Mouse (Mus musculus) forebrain, postnatal 0 days (tissue): Measurements from ENCODE around the gene Lrrc20. TPM values are rescaled to one million over a fixed set of nuclear protein-coding genes. Genes with fewer than 3 reads are reported as not detected.

Experiments
- ATAC-seq: fragments of 200-750 bp; cut with Nextera tagmentation; 2 replicates; pipeline ENCODE4 v1.8.0; 2017; ENCODE audit warnings: mild to moderate bottlenecking, moderate library complexity
- DNase-seq: peaks from one replicate; pipeline ENCODE4 v3.0.0-alpha.2; 2015
- H3K27ac ChIP-seq: fragments of 300-500 bp; sonication (generic); 2 replicates; pipeline ENCODE4 v1.5.1; 2014; ENCODE audit warnings: low read depth, mild to moderate bottlenecking, antibody characterized with exemption, low read length, moderate library complexity, mixed read lengths
- H3K27me3 ChIP-seq: fragments of 300-500 bp; sonication (generic); 2 replicates; pipeline ENCODE4 v1.6.1; 2014; ENCODE audit warnings: mild to moderate bottlenecking, low read length, mixed read lengths; ENCODE audit not compliant: insufficient read depth
- H3K36me3 ChIP-seq: fragments of 300-500 bp; sonication (generic); 2 replicates; pipeline ENCODE4 v1.6.1; 2014; ENCODE audit warnings: mild to moderate bottlenecking, moderate library complexity; ENCODE audit not compliant: insufficient read depth
- H3K4me1 ChIP-seq: fragments of 300-500 bp; sonication (generic); 2 replicates; pipeline ENCODE4 v1.6.1; 2014; ENCODE audit warnings: antibody characterized with exemption; ENCODE audit not compliant: insufficient read depth
- H3K4me2 ChIP-seq: fragments of 300-500 bp; sonication (generic); 2 replicates; pipeline ENCODE4 v1.6.1; 2014; ENCODE audit warnings: low read depth, mild to moderate bottlenecking, moderate library complexity
- H3K4me3 ChIP-seq: fragments of 300-500 bp; sonication (generic); 2 replicates; pipeline ENCODE4 v1.5.1; 2014; ENCODE audit warnings: low read depth, low read length, mixed read lengths
- H3K9ac ChIP-seq: fragments of 300-500 bp; sonication (generic); 2 replicates; pipeline ENCODE4 v1.6.1; 2014; ENCODE audit warnings: mild to moderate bottlenecking
- H3K9me3 ChIP-seq: fragments of 300-500 bp; sonication (generic); 2 replicates; pipeline ENCODE4 v1.6.1; 2016; ENCODE audit warnings: low read length
- CTCF ChIP-seq: sonication (generic); IDR thresholded peaks from 2 replicates; pipeline ENCODE4 v1.5.1; 2016; ENCODE audit warnings: antibody characterized with exemption, control low read depth, low read depth
- WGBS: fragments of 180-500 bp; shearing (Covaris S2); extraction: QIAGEN DNeasy Blood & Tissue Kit; methylation state at CpG from one replicate; pipeline ENCODE4 v1.1.7; 2014; 5-methylcytosine and 5-hydroxymethylcytosine counted together
- polyA plus RNA-seq: library from polyadenylated mRNA; unstranded; fragments of >200 nt; fragmentation: Nextera tagmentation; extraction: Ambion mirVana; gene quantifications from 2 replicates; pipeline ENCODE4 v1.2.1, GENCODE M21; 2015
- total RNA-seq: library from RNA; depleted of rRNA; stranded (reverse); fragments of >200 nt; gene quantifications from 2 replicates; pipeline ENCODE4 v1.2.3, GENCODE M21; 2014; rRNA removed

Gene Lrrc20
- total and polyA plus RNA-seq, 2 experiments from 2014 or later: 15.9 to 19.5 TPM

DNA sequence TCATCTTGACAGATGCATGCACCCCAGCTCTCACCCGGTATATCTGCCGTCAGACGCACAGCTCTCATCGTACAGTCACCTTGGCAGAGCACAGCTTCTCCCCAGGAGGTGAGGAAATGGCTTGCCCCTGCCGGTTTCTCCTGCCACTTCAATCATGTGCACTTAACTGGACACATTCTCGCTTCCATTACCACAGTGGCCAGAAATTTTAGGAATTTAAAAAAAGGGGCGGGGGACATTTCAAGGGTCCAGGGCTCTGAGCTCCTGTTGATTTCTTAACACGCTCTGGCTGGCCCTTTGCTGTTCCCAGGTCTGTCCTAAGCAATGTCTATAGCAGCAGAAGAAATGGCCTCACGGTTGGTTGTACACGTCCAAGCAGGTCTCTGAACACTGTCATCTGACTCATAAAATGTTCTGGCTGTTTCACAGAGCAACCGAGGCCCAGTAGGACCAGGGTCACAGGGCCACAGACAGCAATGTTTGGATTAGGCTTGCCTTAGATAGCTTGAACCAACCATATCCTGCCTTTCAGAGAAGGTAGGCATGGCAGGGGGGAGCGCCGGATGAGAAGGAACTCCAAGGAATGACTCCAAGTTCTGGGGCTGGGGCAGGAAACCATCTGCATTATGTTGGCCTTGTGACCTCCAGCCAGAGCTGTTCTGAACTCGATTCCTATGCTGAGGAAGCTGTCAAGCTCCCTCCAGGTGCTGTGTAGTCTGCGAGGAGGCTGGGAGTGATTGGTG lies 151.8 kb downstream of the Lrrc20 start:
- no peak overlapping the region for H3K4me3 ChIP-seq
- DNase-seq (no peak), ATAC-seq (no peak)
- H3K36me3 ChIP-seq: no peaks in the 10 kb centered on the region
- no peak for TF ChIP-seq CTCF
- no peak overlapping the region for H3K9ac ChIP-seq
- no peaks in the 10 kb centered on the region; the same call in 1 of the 2 replicates for H3K4me1 ChIP-seq
- WGBS: 77% methylated on average over 15 of the region's 15 CpGs
- peaks cover 13% of the 10 kb centered on the region for H3K27me3 ChIP-seq
- H3K9me3 ChIP-seq: no peaks in the 10 kb centered on the region
- no peak overlapping the region for H3K27ac ChIP-seq
- H3K4me2 ChIP-seq: no peak overlapping the region

DNA sequence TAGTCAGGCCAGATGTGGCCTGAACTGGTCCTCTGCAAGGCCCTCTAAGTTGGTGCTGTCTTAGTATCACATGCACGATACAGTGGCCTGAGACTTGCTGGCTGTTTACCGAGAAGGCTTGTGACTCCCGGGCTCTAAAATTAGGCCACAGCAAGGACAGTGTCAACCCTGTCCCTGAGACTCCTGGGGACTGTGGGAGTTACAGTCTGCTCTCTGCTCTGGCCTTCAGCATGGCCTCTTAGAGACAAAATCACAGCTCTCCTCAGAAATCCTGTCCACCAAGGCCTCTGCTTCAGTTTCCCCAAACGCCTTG lies 152.3 kb downstream of the Lrrc20 start:
- Histone ChIP-seq H3K4me2 (no peak overlapping the region), H3K27ac (no peak overlapping the region), H3K36me3 (no peaks in the 10 kb centered on the region), H3K9me3 (no peaks in the 10 kb centered on the region), H3K4me3 (no peak overlapping the region), H3K4me1 (no peaks in the 10 kb centered on the region; the same call in 1 of the 2 replicates), H3K27me3 (peaks cover 13% of the 10 kb centered on the region), H3K9ac (no peak overlapping the region)
- no peak for DNase-seq
- WGBS: 91% methylated on average over 4 of the region's 4 CpGs
- ATAC-seq: no peak
- TF ChIP-seq CTCF: no peak

Other genes starting within 250 kb of the Lrrc20 start
- gene Adamts14, start 202.4 kb upstream of the Lrrc20 start, total RNA-seq: 0.54 and 1.0 TPM in 2 replicates
- 0.18 and 0.22 TPM in 2 replicates for gene Adamts14, start 202.4 kb upstream of the Lrrc20 start, polyA plus RNA-seq
- not detected in 2 replicates for gene Prf1, start 178.0 kb upstream of the Lrrc20 start, total RNA-seq
- gene Prf1, start 178.0 kb upstream of the Lrrc20 start, polyA plus RNA-seq: not detected in 2 replicates
- 20.2 and 23.7 TPM in 2 replicates for gene Pald1, start 92.3 kb upstream of the Lrrc20 start, total RNA-seq
- gene Pald1, start 92.3 kb upstream of the Lrrc20 start, polyA plus RNA-seq: 12.4 and 14.4 TPM in 2 replicates
- gene Nodal, start 57.8 kb upstream of the Lrrc20 start, total RNA-seq: 0.54 TPM in 1 of 2 replicates, not detected in the other
- gene Nodal, start 57.8 kb upstream of the Lrrc20 start, polyA plus RNA-seq: 0.13 and 0.16 TPM in 2 replicates
- 14.6 and 18.6 TPM in 2 replicates for gene Eif4ebp2, start 23.1 kb upstream of the Lrrc20 start, total RNA-seq
- 42.3 and 49.1 TPM in 2 replicates for gene Eif4ebp2, start 23.1 kb upstream of the Lrrc20 start, polyA plus RNA-seq
- gene Npffr1, start 119.7 kb downstream of the Lrrc20 start, total RNA-seq: 2.8 and 3.7 TPM in 2 replicates
- 1.3 and 2.2 TPM in 2 replicates for gene Npffr1, start 119.7 kb downstream of the Lrrc20 start, polyA plus RNA-seq
- gene Ppa1, start 172.8 kb downstream of the Lrrc20 start, total RNA-seq: 137 and 157 TPM in 2 replicates
- 201 and 219 TPM in 2 replicates for gene Ppa1, start 172.8 kb downstream of the Lrrc20 start, polyA plus RNA-seq
- gene Sar1a, start 204.5 kb downstream of the Lrrc20 start, total RNA-seq: 188 and 221 TPM in 2 replicates
- gene Sar1a, start 204.5 kb downstream of the Lrrc20 start, polyA plus RNA-seq: 208 and 213 TPM in 2 replicates
- gene Tysnd1, start 219.7 kb downstream of the Lrrc20 start, total RNA-seq: 50.5 and 56.8 TPM in 2 replicates
- gene Tysnd1, start 219.7 kb downstream of the Lrrc20 start, polyA plus RNA-seq: 34.0 and 34.4 TPM in 2 replicates
- gene Aifm2, start 239.5 kb downstream of the Lrrc20 start, total RNA-seq: 11.5 and 13.0 TPM in 2 replicates
- 8.4 and 11.7 TPM in 2 replicates for gene Aifm2, start 239.5 kb downstream of the Lrrc20 start, polyA plus RNA-seq